Mouse (Mus musculus): ENCODE results near the gene Peli2.

The Peli2 gene

GRCm38 (mm10) chr14:48151554-48151953 is 30.9 kb downstream of the Peli2 start:
- no peak for DNase-seq (ENCODE audit: inconsistent ontology term)

GRCm38 (mm10) chr14:48153064-48153463 is 32.4 kb downstream of the Peli2 start:
- no peak for DNase-seq (ENCODE audit: inconsistent ontology term)

- no peak for DNase-seq (ENCODE audit: inconsistent ontology term)
Observed at GRCm38 (mm10) chr14:48153865-48154511, 33.4 kb downstream of the Peli2 start.

GRCm38 (mm10) chr14:48154641-48155040 is 34.0 kb downstream of the Peli2 start:
- DNase-seq (ENCODE audit: inconsistent ontology term) = no peak

GRCm38 (mm10) chr14:48155153-48155552 is 34.5 kb downstream of the Peli2 start:
- DNase-seq (ENCODE audit: inconsistent ontology term) = no peak

- DNase-seq (ENCODE audit: inconsistent ontology term) = no peak
Observed at GRCm38 (mm10) chr14:48157085-48157484, 36.5 kb downstream of the Peli2 start.

- no peak for DNase-seq (ENCODE audit: inconsistent ontology term)
Observed at GRCm38 (mm10) chr14:48157835-48158234, 37.2 kb downstream of the Peli2 start.

GRCm38 (mm10) chr14:48159401-48159800 is 38.8 kb downstream of the Peli2 start:
- no peak for DNase-seq (ENCODE audit: inconsistent ontology term)

- no peak for DNase-seq (ENCODE audit: inconsistent ontology term)
Observed at GRCm38 (mm10) chr14:48162446-48162845, 41.8 kb downstream of the Peli2 start.

- DNase-seq (ENCODE audit: inconsistent ontology term) = no peak
Observed at GRCm38 (mm10) chr14:48164917-48165316, 44.3 kb downstream of the Peli2 start.

GRCm38 (mm10) chr14:48166396-48166795 is 45.8 kb downstream of the Peli2 start:
- DNase-seq (ENCODE audit: inconsistent ontology term) = no peak

GRCm38 (mm10) chr14:48167020-48167419 is 46.4 kb downstream of the Peli2 start:
- DNase-seq (ENCODE audit: inconsistent ontology term) = no peak

- no peak for DNase-seq (ENCODE audit: inconsistent ontology term)
Observed at GRCm38 (mm10) chr14:48168116-48168515, 47.5 kb downstream of the Peli2 start.

GRCm38 (mm10) chr14:48169970-48170369 is 49.3 kb downstream of the Peli2 start:
- DNase-seq (ENCODE audit: inconsistent ontology term) = no peak

- no peak for DNase-seq (ENCODE audit: inconsistent ontology term)
Observed at GRCm38 (mm10) chr14:48171268-48171667, 50.6 kb downstream of the Peli2 start.

- no peak for DNase-seq (ENCODE audit: inconsistent ontology term)
Observed at GRCm38 (mm10) chr14:48172026-48172425, 51.4 kb downstream of the Peli2 start.

GRCm38 (mm10) chr14:48172876-48173275 is 52.3 kb downstream of the Peli2 start:
- DNase-seq (ENCODE audit: inconsistent ontology term) = no peak

GRCm38 (mm10) chr14:48173840-48174239 is 53.2 kb downstream of the Peli2 start:
- DNase-seq (ENCODE audit: inconsistent ontology term) = no peak

GRCm38 (mm10) chr14:48174356-48174755 is 53.7 kb downstream of the Peli2 start:
- DNase-seq (ENCODE audit: inconsistent ontology term) = no peak

- DNase-seq (ENCODE audit: inconsistent ontology term) = no peak
Observed at GRCm38 (mm10) chr14:48175115-48175514, 54.5 kb downstream of the Peli2 start.

- DNase-seq (ENCODE audit: inconsistent ontology term) = no peak
Observed at GRCm38 (mm10) chr14:48178304-48178995, 57.8 kb downstream of the Peli2 start.

GRCm38 (mm10) chr14:48179021-48179420 is 58.4 kb downstream of the Peli2 start:
- no peak for DNase-seq (ENCODE audit: inconsistent ontology term)

- DNase-seq (ENCODE audit: inconsistent ontology term) = no peak
Observed at GRCm38 (mm10) chr14:48186302-48186701, 65.7 kb downstream of the Peli2 start.

Data from Muller cell, postnatal 12 days (primary cell).